Mouse (Mus musculus) forebrain, embryonic 14.5 days (tissue): ENCODE measurements around the gene Fam114a2. TPM values are rescaled to one million over a fixed set of nuclear protein-coding genes. Genes with fewer than 3 reads are reported as not detected.

Source experiments
- ATAC-seq: fragments of 200-750 bp; cut with Nextera tagmentation; 2 replicates; pipeline ENCODE4 v1.8.0; 2017; ENCODE audit warnings: mild to moderate bottlenecking, moderate library complexity
- DNase-seq: peaks from one replicate; pipeline ENCODE4 v3.0.0-alpha.2; 2015; ENCODE audit warnings: low spot score
- H3K27ac ChIP-seq: fragments of 300-500 bp; sonication (generic); 2 replicates; pipeline ENCODE4 v1.5.1; 2014; ENCODE audit warnings: low read depth, mild to moderate bottlenecking, control low read depth, low read length, moderate library complexity
- H3K27me3 ChIP-seq: fragments of 300-500 bp; sonication (generic); replicated peaks from 2 replicates; pipeline ENCODE4 v1.6.1; 2014; ENCODE audit warnings: low read length, control low read depth, mixed read lengths; ENCODE audit not compliant: control insufficient read depth, insufficient read depth
- H3K36me3 ChIP-seq: fragments of 300-500 bp; sonication (generic); 2 replicates; pipeline ENCODE4 v1.6.1; 2014; ENCODE audit warnings: low read length, control low read depth; ENCODE audit not compliant: control insufficient read depth, insufficient read depth
- H3K4me1 ChIP-seq: fragments of 300-500 bp; sonication (generic); 2 replicates; pipeline ENCODE4 v1.6.1; 2014; ENCODE audit warnings: antibody characterized with exemption, low read length, control low read depth; ENCODE audit not compliant: control insufficient read depth, insufficient read depth
- H3K4me2 ChIP-seq: fragments of 300-500 bp; sonication (generic); 2 replicates; pipeline ENCODE4 v1.6.1; 2014; ENCODE audit warnings: mild to moderate bottlenecking, control low read depth, low read length
- H3K4me3 ChIP-seq: fragments of 300-500 bp; sonication (generic); 2 replicates; pipeline ENCODE4 v1.5.1; 2014; ENCODE audit warnings: low read depth, low read length, control low read depth
- H3K9ac ChIP-seq: fragments of 300-500 bp; sonication (generic); 2 replicates; pipeline ENCODE4 v1.6.1; 2014; ENCODE audit warnings: mild to moderate bottlenecking, low read length, control low read depth, moderate library complexity
- H3K9me3 ChIP-seq: fragments of 300-500 bp; sonication (generic); replicated peaks from 2 replicates; pipeline ENCODE4 v1.6.1; 2016; ENCODE audit warnings: low read length, control low read depth, mixed read lengths; ENCODE audit not compliant: control insufficient read depth
- WGBS: fragments of 180-500 bp; shearing (Covaris S2); extraction: QIAGEN DNeasy Blood & Tissue Kit; methylation state at CpG from one replicate; pipeline ENCODE4 v1.1.7; 2014; 5-methylcytosine and 5-hydroxymethylcytosine counted together
- polyA plus RNA-seq: library from polyadenylated mRNA; unstranded; fragments of >200 nt; fragmentation: Nextera tagmentation; extraction: Ambion mirVana; gene quantifications from 2 replicates; pipeline ENCODE4 v1.2.1, GENCODE M21; 2014

Fam114a2 gene
- polyA plus RNA-seq, 1 experiment from 2014 or later = 73.6 TPM

DNA sequence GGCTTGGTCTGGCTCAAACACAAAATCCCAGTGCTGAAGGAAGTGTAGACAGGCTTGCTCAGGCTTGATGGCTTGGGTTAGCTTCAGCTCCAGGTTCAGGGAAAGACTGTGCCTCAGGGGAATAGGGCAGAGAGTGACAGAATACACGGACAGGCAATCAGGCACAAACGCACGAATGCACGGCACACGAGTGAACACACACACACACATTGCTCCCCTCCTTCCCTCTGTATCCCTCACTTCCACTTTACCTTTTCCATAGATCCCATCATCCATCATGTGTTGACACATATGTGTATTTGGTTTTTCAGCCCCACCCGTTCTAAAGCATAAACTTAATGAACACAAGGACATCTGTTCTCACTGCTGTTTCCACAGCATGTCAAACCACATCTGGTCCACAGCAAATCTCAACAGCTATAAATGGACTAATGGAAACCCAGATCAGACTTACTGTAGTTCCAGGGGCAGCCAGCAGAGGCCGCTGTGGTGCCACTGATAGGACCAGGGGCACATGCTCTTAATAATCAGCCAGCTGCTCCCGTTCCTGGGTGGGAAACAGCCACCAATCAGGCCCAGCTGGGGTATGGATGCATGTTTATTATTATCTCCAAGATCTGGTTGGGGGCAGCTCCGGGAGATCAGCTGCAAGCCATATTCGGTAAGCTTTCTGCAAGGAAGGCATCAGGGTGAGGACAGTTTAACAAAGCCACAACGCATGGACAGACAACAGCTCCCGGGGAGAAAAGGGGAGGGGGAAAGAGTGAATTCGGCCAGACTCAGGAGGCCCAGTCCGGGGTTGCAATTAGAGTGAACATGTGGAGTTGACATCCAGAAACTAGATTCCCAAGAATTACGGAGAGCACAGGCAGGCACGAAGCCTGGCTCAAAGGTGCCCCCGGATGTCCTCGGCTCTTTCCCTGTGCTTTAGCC is 30.5 kb upstream of the Fam114a2 start:
- Histone ChIP-seq H3K27ac (peak overlapping the region; percentile 17; the same call in 1 of the 2 replicates), H3K4me1 (peaks cover 24% of the 10 kb centered on the region), H3K36me3 (no peaks in the 10 kb centered on the region), H3K9me3 (no peaks in the 10 kb centered on the region), H3K27me3 (no peaks in the 10 kb centered on the region), H3K4me3 (no peak overlapping the region), H3K4me2 (peak overlapping the region; percentile 34), H3K9ac (peak overlapping the region; percentile 33; the same call in 1 of the 2 replicates)
- WGBS = 25% methylated on average over 18 of the region's 18 CpGs
- DNase-seq (peak; percentile 93), ATAC-seq (peak; percentile 83)

DNA sequence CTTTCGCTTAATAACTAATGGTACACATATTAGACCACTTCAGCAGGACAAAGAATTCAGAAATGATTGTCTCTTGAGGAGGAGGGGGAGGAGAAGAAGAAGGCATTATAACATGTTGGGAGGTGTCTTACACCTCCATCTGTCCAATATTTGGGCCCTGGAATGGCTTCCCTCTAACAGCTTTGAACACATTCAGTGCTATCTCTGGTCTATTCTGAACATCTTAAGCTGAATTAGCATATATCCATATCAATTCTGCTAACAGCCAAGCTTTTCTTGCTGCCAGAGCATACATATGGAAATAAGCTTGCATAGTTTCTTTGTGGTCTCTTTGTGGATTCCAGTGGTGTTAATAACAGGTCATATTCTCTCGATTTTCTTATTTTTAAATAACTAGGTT is 22.3 kb upstream of the Fam114a2 start:
- ATAC-seq (peak; percentile 66; the same call in 1 of the 2 replicates), DNase-seq (peak; percentile 62)
- peaks cover 9% of the 10 kb centered on the region for H3K4me1 ChIP-seq
- no peak overlapping the region for H3K4me2 ChIP-seq
- H3K27ac ChIP-seq = peak overlapping the region; percentile 52; the same call in 1 of the 2 replicates
- H3K27me3 ChIP-seq = no peaks in the 10 kb centered on the region
- no peak overlapping the region for H3K4me3 ChIP-seq
- H3K9ac ChIP-seq = no peak overlapping the region
- no peaks in the 10 kb centered on the region for H3K36me3 ChIP-seq
- WGBS = 76% methylated on average over 2 of the region's 2 CpGs
- no peaks in the 10 kb centered on the region for H3K9me3 ChIP-seq

DNA sequence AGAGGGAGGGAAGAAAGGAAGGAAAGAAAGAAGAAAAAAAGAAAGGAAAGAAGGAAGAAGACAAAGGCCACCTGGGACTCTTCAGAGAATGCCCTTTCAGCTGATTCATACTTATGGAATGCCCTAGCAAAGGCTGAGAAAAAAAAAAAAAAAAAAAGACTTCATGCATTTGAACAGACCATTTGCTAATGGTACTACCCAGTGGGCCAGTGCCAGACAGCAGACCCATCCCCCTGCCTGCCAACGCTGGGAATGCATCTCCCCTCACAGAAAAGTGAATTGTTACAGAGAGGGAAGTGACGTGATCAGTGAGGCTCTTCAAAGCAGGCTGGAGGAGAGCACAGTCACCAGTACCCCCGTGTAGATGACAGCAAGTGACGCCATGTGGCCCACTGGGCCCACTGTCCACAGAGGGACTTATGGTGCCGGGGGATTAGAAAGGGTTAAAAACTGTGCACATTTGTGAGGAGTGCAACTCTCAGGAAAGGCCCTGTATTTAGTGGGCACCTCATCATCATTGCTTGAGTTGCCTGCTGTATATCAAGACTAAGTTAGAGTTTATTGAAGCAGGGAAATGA is 21.5 kb upstream of the Fam114a2 start:
- Histone ChIP-seq H3K9ac (no peak overlapping the region), H3K27me3 (no peaks in the 10 kb centered on the region), H3K4me2 (no peak overlapping the region), H3K4me3 (no peak overlapping the region), H3K9me3 (no peaks in the 10 kb centered on the region), H3K36me3 (no peaks in the 10 kb centered on the region), H3K4me1 (peaks cover 9% of the 10 kb centered on the region), H3K27ac (peak overlapping the region; percentile 52; the same call in 1 of the 2 replicates)
- 62% methylated on average over 5 of the region's 5 CpGs for whole genome bisulfite sequencing
- DNase-seq (no peak), ATAC-seq (peak; percentile 27; the same call in 1 of the 2 replicates)

GRCm38 (mm10) chr11:57535912-57536311 is 17.5 kb upstream of the Fam114a2 start:
- 67% methylated on average over 5 of the region's 5 CpGs for WGBS
- peak; percentile 69 for ATAC-seq

DNA sequence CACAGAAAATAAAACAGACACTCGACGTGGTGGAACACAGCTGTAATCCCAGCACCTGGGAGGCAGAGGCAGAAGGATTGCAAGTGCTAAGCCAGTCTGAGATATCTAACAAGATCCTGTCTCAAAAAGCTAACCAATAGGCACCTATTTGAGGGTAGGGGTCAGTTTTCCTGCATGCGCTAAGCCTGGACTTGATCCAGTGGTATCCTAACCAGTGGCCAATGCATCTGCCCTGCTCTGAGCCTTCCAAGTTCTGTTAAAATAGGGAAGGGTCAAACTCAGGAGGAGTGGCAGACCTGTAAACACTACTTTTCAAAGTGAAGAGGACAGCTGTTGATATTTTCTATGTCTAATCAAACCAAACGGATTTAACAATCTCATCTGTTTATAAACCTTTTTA is 13.9 kb upstream of the Fam114a2 start:
- Histone ChIP-seq H3K4me2 (no peak overlapping the region), H3K27ac (peak overlapping the region; percentile 16), H3K4me1 (peaks cover 16% of the 10 kb centered on the region), H3K36me3 (peaks cover 25% of the 10 kb centered on the region), H3K9ac (no peak overlapping the region), H3K4me3 (no peak overlapping the region), H3K27me3 (no peaks in the 10 kb centered on the region), H3K9me3 (no peaks in the 10 kb centered on the region)
- 86% methylated on average over 4 of the region's 4 CpGs for WGBS
- no peak for DNase-seq
- ATAC-seq = no peak

More at GRCm38 (mm10) chr11:57535912-57536311, 17.5 kb upstream of the Fam114a2 start:
- H3K4me3 ChIP-seq = no peak overlapping the region
- no peaks in the 10 kb centered on the region for H3K9me3 ChIP-seq
- no peak overlapping the region for H3K4me2 ChIP-seq
- H3K9ac ChIP-seq = no peak overlapping the region
- H3K4me1 ChIP-seq = peaks cover 23% of the 10 kb centered on the region
- H3K36me3 ChIP-seq = peaks cover 9% of the 10 kb centered on the region; the same call in 1 of the 2 replicates
- H3K27ac ChIP-seq = no peak overlapping the region
- peak; percentile 74 for DNase-seq
- no peaks in the 10 kb centered on the region for H3K27me3 ChIP-seq

- WGBS = 22% methylated on average over 11 of the region's 11 CpGs
- Histone ChIP-seq H3K4me2 (peak overlapping the region; percentile 3; the same call in 1 of the 2 replicates), H3K9ac (peak overlapping the region; percentile 13; the same call in 1 of the 2 replicates), H3K27me3 (no peaks in the 10 kb centered on the region), H3K4me3 (no peak overlapping the region), H3K36me3 (peaks cover 25% of the 10 kb centered on the region), H3K27ac (peak overlapping the region; percentile 89), H3K9me3 (no peaks in the 10 kb centered on the region), H3K4me1 (peaks cover 16% of the 10 kb centered on the region)
- DNase-seq = peak; percentile 92
- peak; percentile 92 for ATAC-seq
Observed at GRCm38 (mm10) chr11:57531300-57531950, 13.0 kb upstream of the Fam114a2 start.

GRCm38 (mm10) chr11:57529111-57529510 is 10.7 kb upstream of the Fam114a2 start:
- H3K9me3 ChIP-seq = no peaks in the 10 kb centered on the region
- H3K27me3 ChIP-seq = no peaks in the 10 kb centered on the region
- no peak overlapping the region for H3K4me3 ChIP-seq
- no peak overlapping the region for H3K27ac ChIP-seq
- H3K9ac ChIP-seq = no peak overlapping the region
- 91% methylated on average over 3 of the region's 3 CpGs for WGBS
- no peak for ATAC-seq
- H3K4me2 ChIP-seq = no peak overlapping the region
- peaks cover 16% of the 10 kb centered on the region for H3K4me1 ChIP-seq
- no peak for DNase-seq
- H3K36me3 ChIP-seq = peaks cover 25% of the 10 kb centered on the region

DNA sequence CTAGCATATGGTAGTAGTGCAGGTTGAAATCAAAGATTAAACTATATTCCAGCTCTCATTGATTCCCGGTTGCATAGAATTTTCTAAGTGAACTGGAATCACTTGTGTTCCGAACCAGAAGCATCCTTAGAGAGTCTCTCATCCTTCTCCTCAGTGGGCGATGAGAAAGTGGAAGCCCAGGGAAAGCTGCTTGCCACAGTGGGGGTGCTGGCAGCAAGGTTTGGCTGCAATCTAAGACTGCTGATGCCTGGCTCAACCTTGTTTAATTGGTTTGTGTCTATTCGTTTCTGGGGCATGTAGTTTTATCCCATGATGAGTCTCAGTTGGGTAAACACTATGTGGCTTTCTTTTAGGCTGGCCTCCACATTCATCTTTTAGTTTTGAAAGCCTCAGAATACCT is 9.1 kb upstream of the Fam114a2 start:
- H3K36me3 ChIP-seq = peaks cover 23% of the 10 kb centered on the region

More for the DNA sequence above, 9.1 kb upstream of the Fam114a2 start:
- Histone ChIP-seq H3K4me1 (peaks cover 16% of the 10 kb centered on the region), H3K4me2 (no peak overlapping the region), H3K27me3 (no peaks in the 10 kb centered on the region), H3K4me3 (no peak overlapping the region), H3K9ac (no peak overlapping the region), H3K27ac (no peak overlapping the region), H3K9me3 (no peaks in the 10 kb centered on the region)
- DNase-seq = no peak
- WGBS = 71% methylated on average over 4 of the region's 4 CpGs
- ATAC-seq = no peak
